Mouse (Mus musculus) cerebellum, postnatal 14 days (tissue): Measurements from ENCODE around the gene St5.
A peak's percentile ranks its signal among the peaks of the same experiment; 100 is the strongest.

Source experiments
- DNase-seq, 2 experiments: peaks; one replicate each; pipeline ENCODE4 v3.0.0; 2021; ENCODE audit warnings: mixed read lengths in 2 of 2

The St5 gene

DNA sequence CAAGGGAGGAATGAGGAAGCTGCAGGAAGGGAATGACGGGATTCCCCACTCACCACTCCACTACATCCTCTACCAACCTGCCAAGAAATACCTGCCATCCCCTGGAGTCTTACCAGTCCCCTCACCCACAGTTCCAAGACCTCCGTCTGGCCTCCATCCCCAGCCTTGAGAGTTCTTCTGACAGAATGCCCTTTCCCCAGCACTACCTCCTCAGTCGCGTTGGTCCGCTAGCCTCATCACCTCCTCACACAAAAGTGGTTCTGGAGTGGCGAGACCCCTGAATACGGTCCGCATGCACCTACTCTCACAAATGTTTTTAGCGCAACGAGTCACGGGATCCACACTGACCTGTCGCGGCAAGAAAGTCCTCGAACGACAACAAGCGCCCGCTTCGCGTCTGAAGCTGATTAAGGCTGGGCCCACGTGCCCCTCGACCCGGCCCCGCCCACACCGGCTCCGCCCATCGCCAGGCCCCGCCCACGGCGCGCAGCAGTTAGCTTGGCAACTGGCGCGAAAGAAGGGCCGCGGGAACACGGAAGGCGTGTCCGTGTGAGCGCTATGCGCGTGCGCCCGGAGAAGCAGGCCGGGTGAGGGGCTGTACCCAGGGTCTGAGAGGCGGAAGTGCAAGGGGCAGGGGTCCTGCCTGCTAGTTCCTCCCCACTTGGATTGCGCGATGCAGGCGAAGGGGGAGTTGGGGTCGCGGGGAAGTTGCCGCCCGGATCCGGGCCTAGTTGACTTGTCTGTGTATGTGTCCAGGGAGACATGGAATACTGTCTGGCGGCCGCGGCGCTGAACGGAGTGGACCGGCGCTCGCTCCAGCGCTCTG, at the start of gene St5, which contains the start of gene Akip1:
TSS of gene St5 (minus strand) at position 416 of the 826 bp plus-strand sequence.
TSS of gene Akip1 (plus strand) at position 501 of the 826 bp plus-strand sequence.
- peak; percentile 95 to 96 for DNase-seq

DNA sequence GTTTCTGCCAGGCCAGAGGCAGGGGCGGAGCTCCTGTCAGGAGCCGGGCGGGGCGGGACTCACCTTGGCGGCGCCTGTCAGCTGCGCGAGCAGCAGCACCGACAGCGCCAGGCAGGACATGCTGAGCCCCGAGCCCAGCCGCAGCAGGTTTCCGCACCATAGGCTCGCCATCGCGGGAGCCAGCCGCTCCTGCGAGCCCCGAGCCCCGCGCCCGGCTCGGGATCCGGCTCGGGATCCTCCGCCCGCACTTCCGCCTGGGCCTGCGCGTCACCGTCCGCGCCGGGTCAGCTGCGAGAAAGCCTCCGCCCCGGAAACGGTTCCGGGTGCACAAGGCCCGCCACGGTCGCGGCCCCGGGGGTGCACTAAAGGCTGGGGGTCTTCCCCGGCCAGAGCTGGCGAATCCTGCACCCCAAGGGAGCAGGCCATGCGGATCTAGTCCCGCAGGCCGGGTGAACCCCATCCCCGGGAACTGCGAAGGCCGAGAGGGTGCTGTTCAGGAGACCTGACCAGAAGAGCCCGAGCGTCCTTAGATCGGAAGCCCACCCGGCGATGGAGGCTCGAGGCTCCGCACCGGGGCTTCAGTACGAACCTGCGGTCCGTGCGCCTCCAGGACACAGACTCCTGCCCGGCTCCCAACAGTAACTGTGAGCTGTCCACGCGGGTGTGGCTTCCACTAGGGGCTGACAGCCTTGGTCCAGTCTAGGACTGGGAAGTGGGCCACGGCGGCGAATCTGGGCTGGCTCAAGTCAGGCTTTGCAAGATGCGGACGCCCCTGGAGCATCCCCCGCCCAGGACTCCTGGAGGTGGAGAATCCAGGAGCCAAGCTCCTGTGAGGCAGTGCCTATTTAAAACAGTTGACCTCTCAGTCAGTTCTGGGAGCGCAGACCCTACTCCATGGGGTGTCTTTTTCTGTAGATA, 48.9 kb upstream of the St5 start, which contains the start of gene Tmem9b:
TSS of gene Tmem9b (minus strand) at position 868 of the 918 bp plus-strand sequence.
- DNase-seq: peak; percentile 85 to 88

- DNase-seq: peak in 1 of 2 experiments; percentile 13
These were observed 48.1 kb upstream of the St5 start for GRCm38 (mm10) chr7:109751427-109752007.

GRCm38 (mm10) chr7:109747747-109748146, 44.3 kb upstream of the St5 start:
- DNase-seq: no peak

- no peak for DNase-seq
These were observed 38.3 kb upstream of the St5 start for GRCm38 (mm10) chr7:109741703-109742102.

DNA sequence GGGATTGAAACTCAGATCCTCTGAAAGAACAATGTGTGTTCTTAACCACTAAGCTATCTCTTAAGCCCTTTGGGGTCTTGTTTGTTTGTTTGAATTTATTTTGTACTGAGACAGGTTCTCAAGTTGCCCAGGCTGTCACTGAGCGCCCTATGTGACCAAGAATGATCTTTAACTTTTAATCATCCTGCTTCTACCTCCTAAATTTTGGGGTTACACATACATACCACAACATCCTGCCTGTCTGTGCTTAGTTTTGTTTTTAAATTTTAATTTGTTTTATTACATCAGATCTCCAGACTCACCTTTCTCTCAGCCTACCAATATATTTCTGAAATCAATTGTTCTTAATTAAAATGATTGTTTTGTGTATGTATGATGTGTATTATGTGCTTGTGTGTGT, 37.7 kb upstream of the St5 start:
- no peak for DNase-seq

GRCm38 (mm10) chr7:109739822-109740370, 36.5 kb upstream of the St5 start:
- DNase-seq: no peak

- no peak for DNase-seq
These were observed 31.4 kb upstream of the St5 start for GRCm38 (mm10) chr7:109734806-109735205.

GRCm38 (mm10) chr7:109731626-109732025, 28.2 kb upstream of the St5 start, which contains the start of gene Ascl3:
Gene Ascl3 (minus strand): TSS chr7:109731726.
- no peak for DNase-seq

DNA sequence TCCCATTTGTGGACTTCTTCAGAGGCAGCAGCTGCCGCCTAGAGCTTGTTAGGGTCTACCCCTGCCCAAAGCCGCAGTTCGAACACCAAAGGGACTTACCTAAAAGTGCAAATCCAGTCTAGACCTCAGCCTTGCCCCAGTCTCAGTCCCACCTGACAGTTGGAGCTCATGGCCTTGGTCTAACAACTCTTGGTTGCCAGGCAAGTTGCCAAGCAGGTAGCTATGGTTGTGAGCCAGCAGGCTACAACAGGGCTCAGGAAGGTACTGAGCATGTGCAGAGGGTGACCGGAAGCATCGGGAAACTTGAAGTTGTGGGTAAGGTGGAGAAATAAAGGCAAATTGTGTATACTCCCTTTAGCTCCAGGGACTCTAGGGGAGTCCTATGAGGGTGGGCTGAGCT, 20.3 kb upstream of the St5 start, which contains the start of gene BC051019:
TSS of gene BC051019 (minus strand) at position 154 of the 400 bp plus-strand sequence.
- peak in 1 of 2 experiments; percentile 14 for DNase-seq

DNA sequence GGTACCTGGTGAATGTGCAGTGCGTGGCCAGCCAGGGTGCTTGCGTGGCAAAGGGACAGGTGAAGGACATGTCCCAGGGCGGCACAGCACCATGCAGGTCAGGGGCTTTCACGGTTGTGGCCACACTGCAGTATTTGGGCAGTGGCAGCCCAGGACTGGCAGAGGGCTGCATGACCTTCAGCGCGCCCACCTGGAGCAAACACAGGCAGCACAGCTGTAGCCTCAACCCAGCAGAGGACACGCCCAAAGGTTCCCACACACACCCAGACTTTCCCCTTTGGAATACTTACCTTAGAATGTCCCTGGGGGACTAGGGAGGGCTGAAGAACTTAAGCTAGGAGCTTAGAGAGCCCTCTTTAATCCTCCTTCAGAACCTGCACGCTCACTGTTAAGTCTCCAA, 19.7 kb upstream of the St5 start:
- DNase-seq: no peak

GRCm38 (mm10) chr7:109722618-109723017, 19.2 kb upstream of the St5 start:
- DNase-seq: peak in 1 of 2 experiments; percentile 49

- peak; percentile 55 to 69 for DNase-seq
These were observed 15.9 kb upstream of the St5 start for GRCm38 (mm10) chr7:109719286-109719685.

- DNase-seq: no peak
These were observed 10.1 kb upstream of the St5 start for GRCm38 (mm10) chr7:109713434-109713982.

DNA sequence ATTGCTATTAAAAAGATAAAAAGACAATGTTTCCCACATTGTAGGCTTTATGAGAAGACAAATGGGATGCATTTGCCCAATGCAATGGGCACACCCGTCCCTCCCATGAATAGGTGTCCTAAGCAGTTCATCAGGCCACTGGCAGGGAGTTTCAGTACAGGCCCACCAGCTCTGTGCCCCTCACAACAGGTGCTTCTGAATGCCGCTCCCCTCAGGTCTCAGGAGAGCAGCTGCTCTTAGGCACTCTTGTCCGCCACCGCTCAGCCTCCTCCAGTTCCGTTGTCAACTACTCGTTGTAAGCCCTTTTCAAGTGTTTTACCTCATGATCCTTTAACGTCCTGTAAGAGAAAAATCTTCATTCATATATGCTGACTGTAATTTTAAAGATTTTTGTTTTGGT, 8.8 kb upstream of the St5 start:
- DNase-seq: no peak

- DNase-seq: no peak
These were observed 6.7 kb upstream of the St5 start for GRCm38 (mm10) chr7:109710069-109710468.

GRCm38 (mm10) chr7:109708961-109709382, 5.6 kb upstream of the St5 start:
- no peak for DNase-seq

- peak; percentile 79 to 85 for DNase-seq
These were observed 3.8 kb upstream of the St5 start for GRCm38 (mm10) chr7:109707023-109707785.

DNA sequence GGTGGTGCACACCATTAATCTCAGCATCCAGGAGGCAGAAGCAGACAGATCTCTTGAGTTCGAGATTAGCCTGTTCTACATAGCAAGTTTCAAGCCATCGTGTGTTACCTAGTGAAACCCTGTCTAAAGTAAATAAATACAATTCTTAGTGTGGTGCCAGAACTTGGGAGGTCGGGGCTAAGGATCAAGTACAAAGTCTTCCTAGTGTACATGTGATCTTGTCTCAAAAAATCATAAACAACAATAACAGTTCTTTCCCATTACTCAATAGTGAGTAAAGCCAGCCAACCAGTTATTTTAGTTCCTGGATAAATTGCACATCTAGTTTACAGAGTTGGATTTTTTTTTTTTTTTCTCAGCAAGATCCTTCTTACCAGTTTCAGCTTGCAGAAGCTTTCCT, 1.1 kb upstream of the St5 start:
- no peak for DNase-seq

DNA sequence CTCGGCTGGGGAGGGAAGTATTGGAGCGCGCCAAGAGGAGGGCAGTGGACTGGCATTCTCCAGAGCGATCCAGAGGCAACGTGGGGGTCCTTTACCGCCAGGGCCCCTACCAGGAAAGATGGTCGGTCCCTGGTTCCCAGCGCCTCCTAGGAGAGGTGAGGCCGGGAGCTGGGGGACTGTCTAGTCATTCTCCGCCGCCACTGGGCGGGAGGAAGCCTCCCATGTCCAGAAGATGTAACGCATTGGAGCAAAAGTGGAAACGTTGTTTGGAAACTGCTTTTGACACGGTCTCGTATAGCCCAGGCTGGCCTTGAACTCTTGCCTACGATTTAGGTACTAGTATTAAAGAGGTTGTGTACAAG, 592 bp upstream of the St5 start:
- no peak for DNase-seq

GRCm38 (mm10) chr7:109702721-109703120, 684 bp downstream of the St5 start:
- peak; percentile 30 to 52 for DNase-seq
